Mouse (Mus musculus) heart, postnatal 0 days (tissue): Measurements from ENCODE around the gene Slc25a21.

ENCODE experiments used
- CTCF ChIP-seq: IDR thresholded peaks from 2 replicates; pipeline ENCODE4 v1.5.1; 2016; ENCODE audit warnings: antibody characterized with exemption, control low read depth, low read depth
- EP300 ChIP-seq: IDR thresholded peaks from 2 replicates; pipeline ENCODE4 v1.6.1; 2016; ENCODE audit warnings: antibody characterized with exemption, low read depth

DNA sequence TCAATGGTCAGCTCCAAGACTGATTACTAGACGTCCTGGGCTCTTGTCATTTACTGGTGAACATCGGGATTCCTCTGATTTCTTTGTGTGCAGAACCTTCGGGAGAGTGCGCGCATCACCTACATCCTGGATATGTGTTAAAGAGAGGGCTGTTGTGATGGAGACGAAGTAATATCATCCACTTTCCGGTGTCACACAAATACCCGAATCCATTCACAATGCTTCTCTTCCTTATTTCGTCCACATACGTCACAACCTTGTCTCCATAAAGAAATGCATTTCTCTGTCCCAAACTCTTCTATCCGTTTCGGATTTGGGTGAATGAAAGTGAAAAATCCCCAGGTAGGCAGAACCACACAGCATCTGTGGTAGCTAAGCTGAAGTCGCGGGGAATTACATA lies 502.9 kb downstream of the Slc25a21 start:
- TF ChIP-seq CTCF (no peak), EP300 (no peak)
